Mouse (Mus musculus): ENCODE results near the gene Pin1rt1. TPM values are rescaled to one million over a fixed set of nuclear protein-coding genes. Genes with fewer than 3 reads are reported as not detected.

Pin1rt1 gene
- polyA plus RNA-seq, 1 experiment from 2014 or later: 0.12 TPM

DNA sequence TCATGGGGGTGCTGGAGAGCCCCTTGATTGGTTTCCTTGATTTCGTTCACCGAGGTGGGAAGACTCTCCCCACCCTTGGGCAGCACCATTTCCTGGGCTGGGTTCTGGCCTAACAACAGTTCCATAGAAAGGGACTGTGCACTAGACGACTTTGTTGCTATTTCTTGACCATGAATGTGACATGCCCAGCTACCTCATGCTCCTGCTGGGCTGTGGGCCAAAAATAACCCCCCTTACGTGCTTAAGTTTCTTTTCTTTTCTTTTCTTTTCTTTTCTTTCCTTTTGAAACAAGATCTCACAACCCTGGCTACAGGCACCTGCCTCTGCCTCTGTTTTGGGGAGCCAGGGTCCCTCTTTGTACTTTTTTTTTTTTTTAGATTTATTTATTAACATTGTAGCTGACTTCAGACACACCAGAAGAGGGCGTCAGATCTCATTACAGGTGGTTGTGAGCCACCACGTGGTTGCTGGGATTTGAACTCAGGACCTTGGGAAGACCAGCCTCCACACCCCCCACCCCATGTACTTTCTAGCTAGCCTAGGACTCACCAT lies 6.3 kb downstream of the Pin1rt1 start:
- Histone ChIP-seq H3K27ac (no peak overlapping the region), H3K4me3 (no peak overlapping the region), H3K36me3 (replicated peaks) (peaks cover 15% of the 10 kb centered on the region), H3K4me1 (peaks cover 48% of the 10 kb centered on the region), H3K27me3 (ENCODE audit: poor library complexity, severe bottlenecking) (peaks cover 16% of the 10 kb centered on the region), H3K9me3 (no peaks in the 10 kb centered on the region)
- DNase-seq (ENCODE audit: extremely low spot score, low spot score): no peak
- 74% methylated on average over 6 of the region's 6 CpGs for WGBS

DNA sequence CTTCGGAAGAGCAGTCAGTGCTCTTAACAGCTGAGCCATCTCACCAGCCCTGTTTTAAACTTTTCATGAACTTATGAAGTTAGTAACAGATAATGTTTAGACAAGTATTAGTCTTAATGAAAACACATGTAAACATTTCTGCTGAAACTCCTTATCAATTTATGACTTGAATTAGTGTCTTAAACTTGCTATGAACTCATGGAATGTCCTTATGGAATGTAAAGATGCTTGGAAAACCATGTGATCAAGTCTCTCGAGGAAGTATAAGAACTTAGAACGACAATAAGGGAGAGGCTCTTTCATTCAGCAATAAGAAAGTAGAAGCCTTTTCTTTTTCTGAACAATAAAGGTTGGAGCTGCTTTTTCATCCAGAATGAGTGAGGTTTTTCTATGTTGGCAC lies 11.8 kb downstream of the Pin1rt1 start:
- no peak overlapping the region for H3K27ac ChIP-seq
- no peaks in the 10 kb centered on the region for H3K9me3 ChIP-seq
- 91% methylated on average over 3 of the region's 3 CpGs for WGBS
- DNase-seq (ENCODE audit: extremely low spot score, low spot score): no peak
- peaks cover 12% of the 10 kb centered on the region for H3K4me1 ChIP-seq
- H3K4me3 ChIP-seq: no peak overlapping the region
- H3K27me3 ChIP-seq (ENCODE audit: poor library complexity, severe bottlenecking): no peaks in the 10 kb centered on the region
- peaks cover 25% of the 10 kb centered on the region for H3K36me3 ChIP-seq (replicated peaks)

DNA sequence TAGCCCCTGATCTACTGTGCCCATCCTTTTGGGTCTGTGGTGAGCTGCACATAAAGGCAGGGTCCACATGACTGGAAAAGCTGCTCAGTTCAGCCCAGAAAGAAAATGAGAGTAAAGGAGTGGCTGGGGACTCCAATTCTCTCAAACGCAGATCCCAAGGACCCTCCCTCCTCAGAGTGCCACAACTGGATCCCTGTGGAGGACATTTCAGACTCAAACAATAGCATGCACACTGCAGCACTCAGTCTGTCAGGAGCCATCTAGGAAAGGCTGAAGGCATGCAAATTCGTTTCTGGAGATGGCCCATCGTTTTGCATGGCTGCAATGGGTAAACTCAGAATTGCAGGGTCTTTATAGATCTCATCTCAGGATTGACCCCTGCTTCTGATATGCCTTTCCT lies 13.0 kb downstream of the Pin1rt1 start:
- no peak overlapping the region for H3K27ac ChIP-seq
- 71% methylated on average over 3 of the region's 3 CpGs for WGBS
- H3K9me3 ChIP-seq: no peaks in the 10 kb centered on the region
- H3K36me3 ChIP-seq (replicated peaks): peaks cover 24% of the 10 kb centered on the region
- H3K4me3 ChIP-seq: no peak overlapping the region
- H3K4me1 ChIP-seq: peaks cover 12% of the 10 kb centered on the region
- H3K27me3 ChIP-seq (ENCODE audit: poor library complexity, severe bottlenecking): no peaks in the 10 kb centered on the region
- DNase-seq (ENCODE audit: extremely low spot score, low spot score): no peak

DNA sequence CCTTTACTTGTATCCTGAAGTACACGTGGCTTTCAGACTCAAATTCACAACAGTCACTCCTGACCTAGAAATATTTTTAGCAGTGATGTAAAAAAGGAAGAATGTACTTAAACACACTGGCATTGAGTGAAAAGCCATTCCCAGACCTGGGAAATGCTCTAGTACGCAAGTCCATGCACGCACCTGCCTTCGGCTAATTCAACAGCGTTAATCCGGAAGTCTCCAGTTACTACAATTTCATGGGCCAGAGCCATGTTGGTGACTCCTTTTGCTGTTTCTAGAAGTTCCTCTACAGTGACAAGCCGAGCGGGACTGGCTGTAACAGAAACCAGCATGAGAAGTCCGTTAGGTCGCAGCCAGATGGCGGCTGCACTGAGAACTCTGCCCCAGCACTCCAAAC lies 16.5 kb downstream of the Pin1rt1 start:
- whole genome bisulfite sequencing: 90% methylated on average over 11 of the region's 11 CpGs

DNA sequence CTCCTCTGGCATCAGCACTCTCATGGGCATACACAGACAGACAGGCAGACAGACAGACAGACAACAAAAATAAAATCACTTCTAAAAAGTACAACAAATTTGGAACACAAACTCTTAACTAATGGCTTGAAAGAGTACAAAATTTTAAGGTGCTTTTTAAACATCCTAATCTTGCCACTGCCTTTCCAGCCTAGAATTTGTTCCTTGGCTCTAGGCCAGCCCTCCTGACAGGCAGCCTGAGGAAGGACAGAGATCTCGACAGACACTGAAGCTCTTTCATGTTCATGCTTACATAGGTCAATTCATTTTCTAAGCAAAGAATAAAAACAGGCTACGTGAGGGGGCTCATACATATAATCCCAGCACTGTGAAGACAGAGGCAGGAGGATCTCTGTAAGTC lies 23.6 kb downstream of the Pin1rt1 start:
- no peak for DNase-seq (ENCODE audit: extremely low spot score, low spot score)
- Histone ChIP-seq H3K9me3 (no peaks in the 10 kb centered on the region), H3K27ac (no peak overlapping the region), H3K36me3 (replicated peaks) (peaks cover 4% of the 10 kb centered on the region), H3K4me1 (peaks cover 18% of the 10 kb centered on the region), H3K4me3 (no peak overlapping the region), H3K27me3 (ENCODE audit: poor library complexity, severe bottlenecking) (no peaks in the 10 kb centered on the region)
- WGBS: 84% methylated on average over 2 of the region's 2 CpGs

More for the DNA sequence above, 16.5 kb downstream of the Pin1rt1 start:
- Histone ChIP-seq H3K4me1 (no peaks in the 10 kb centered on the region), H3K4me3 (no peak overlapping the region), H3K27me3 (ENCODE audit: poor library complexity, severe bottlenecking) (no peaks in the 10 kb centered on the region), H3K9me3 (no peaks in the 10 kb centered on the region), H3K27ac (no peak overlapping the region), H3K36me3 (replicated peaks) (peaks cover 21% of the 10 kb centered on the region)
- DNase-seq (ENCODE audit: extremely low spot score, low spot score): no peak

DNA sequence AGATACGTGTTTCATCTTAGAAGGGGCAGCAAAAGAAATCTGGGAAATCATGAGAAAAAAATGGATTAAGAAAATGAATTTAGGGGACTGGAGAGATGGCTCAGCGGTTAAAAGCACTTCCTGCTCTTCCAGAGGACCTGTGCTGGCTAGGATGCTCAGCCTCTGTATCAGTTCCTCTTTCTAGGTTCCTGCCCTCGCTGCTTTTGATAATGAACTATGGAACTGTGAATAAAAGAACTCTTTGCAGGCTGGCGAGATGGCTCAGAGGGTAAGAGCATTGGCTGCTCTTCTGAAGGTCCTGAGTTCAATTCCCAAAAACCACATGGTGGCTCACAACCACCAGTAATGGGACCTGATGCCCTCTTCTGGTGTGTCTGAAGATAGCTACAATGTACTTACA lies 25.5 kb downstream of the Pin1rt1 start:
- H3K36me3 ChIP-seq (replicated peaks): no peaks in the 10 kb centered on the region
- H3K27ac ChIP-seq: no peak overlapping the region
- H3K4me3 ChIP-seq: no peak overlapping the region
- peaks cover 18% of the 10 kb centered on the region for H3K4me1 ChIP-seq
- 82% methylated on average over 4 of the region's 4 CpGs for WGBS
- no peaks in the 10 kb centered on the region for H3K27me3 ChIP-seq (ENCODE audit: poor library complexity, severe bottlenecking)
- H3K9me3 ChIP-seq: no peaks in the 10 kb centered on the region
- DNase-seq (ENCODE audit: extremely low spot score, low spot score): no peak

DNA sequence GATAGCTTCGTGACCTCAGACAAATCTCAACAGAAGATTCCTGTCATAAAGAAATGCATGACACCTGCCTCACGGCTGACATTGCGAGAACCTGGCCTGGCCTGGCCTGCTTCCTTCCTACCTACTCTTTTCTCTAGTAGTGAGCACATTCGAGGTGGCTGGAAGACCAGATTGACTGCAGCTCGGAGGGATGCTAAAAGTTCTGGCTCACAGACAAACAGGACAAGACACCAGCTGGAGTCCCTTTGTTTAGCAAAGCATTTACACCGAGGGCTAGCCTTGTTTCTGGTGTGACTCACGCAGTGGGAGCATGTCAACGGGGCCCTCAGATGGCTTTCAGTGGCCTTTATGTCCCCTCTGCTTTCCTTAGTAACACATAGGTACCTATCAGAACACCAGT lies 27.5 kb downstream of the Pin1rt1 start:
- Histone ChIP-seq H3K4me3 (no peak overlapping the region), H3K9me3 (no peaks in the 10 kb centered on the region), H3K36me3 (replicated peaks) (peaks cover 10% of the 10 kb centered on the region), H3K27ac (no peak overlapping the region), H3K4me1 (peaks cover 21% of the 10 kb centered on the region), H3K27me3 (ENCODE audit: poor library complexity, severe bottlenecking) (no peaks in the 10 kb centered on the region)
- 84% methylated on average over 8 of the region's 8 CpGs for WGBS
- no peak for DNase-seq (ENCODE audit: extremely low spot score, low spot score)

DNA sequence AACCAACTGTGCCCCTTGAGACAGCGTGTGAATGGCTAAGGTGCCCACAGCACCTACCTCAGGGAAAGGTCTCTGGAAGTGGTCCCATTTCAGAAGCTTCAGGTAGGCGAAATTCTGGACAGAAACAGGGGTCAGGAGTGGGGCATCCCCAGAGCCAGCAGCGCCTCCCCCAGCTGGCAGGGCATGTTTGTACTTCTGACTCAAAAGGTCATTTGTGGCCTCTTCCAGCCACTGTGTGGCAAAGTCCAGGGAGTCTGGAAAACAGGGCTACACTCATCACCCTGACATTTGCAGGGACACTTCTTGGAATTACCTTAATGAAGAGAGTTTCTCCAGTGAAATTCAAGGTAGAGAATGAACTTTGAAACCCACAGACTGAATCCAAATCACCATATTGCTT lies 27.9 kb downstream of the Pin1rt1 start:
- WGBS: 83% methylated on average over 3 of the region's 3 CpGs
- H3K4me1 ChIP-seq: peaks cover 21% of the 10 kb centered on the region
- H3K36me3 ChIP-seq (replicated peaks): peaks cover 14% of the 10 kb centered on the region
- no peak overlapping the region for H3K4me3 ChIP-seq
- DNase-seq (ENCODE audit: extremely low spot score, low spot score): no peak
- H3K9me3 ChIP-seq: no peaks in the 10 kb centered on the region
- H3K27ac ChIP-seq: no peak overlapping the region
- no peaks in the 10 kb centered on the region for H3K27me3 ChIP-seq (ENCODE audit: poor library complexity, severe bottlenecking)

DNA sequence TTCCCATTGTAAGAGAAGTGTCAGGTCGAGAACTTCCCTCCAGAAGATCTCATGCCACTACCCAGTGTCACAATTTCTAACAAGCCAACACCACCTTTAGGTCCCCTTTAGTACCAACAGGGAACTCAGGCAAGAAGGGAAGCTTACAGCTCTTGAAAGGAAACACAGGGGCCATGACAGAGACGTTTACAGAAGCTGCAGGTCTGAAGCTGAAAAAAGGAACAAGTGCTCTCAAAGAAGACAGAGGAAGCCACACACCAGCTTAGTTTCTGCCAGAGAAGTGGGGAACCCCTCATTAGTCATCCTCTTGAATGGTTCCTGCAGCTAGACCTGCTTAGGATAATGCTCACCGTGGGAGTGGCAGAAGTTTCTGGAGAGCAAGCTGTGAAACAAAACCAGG lies 28.9 kb downstream of the Pin1rt1 start:
- no peaks in the 10 kb centered on the region for H3K9me3 ChIP-seq
- 74% methylated on average over 3 of the region's 3 CpGs for WGBS

DNA sequence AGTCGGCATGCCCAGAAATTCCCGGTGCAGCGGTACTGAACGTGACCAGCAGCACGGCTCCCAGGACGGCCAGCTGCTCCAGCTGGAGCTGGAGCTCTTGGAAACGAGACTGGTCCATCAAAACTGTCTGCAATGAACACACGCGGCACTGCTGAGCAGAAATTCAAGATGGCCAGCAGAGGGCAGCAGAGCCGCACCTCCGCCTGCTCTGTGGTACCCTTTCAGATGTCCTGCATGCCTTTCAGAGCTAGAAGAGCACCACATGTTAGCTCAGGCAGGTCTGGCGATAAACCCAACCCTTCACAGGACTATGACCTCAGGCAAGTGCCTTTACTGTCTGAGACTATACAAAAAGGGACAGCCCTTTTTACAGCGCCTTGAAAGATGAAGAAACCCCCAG lies 30.8 kb downstream of the Pin1rt1 start:
- H3K9me3 ChIP-seq: no peaks in the 10 kb centered on the region
- peak; percentile 84 for DNase-seq (ENCODE audit: extremely low spot score, low spot score)
- no peak overlapping the region for H3K27ac ChIP-seq
- H3K36me3 ChIP-seq (replicated peaks): peaks cover 36% of the 10 kb centered on the region
- peaks cover 17% of the 10 kb centered on the region for H3K4me1 ChIP-seq
- 17% methylated on average over 13 of the region's 13 CpGs for WGBS
- H3K27me3 ChIP-seq (ENCODE audit: poor library complexity, severe bottlenecking): no peaks in the 10 kb centered on the region
- H3K4me3 ChIP-seq: no peak overlapping the region

More for the DNA sequence above, 28.9 kb downstream of the Pin1rt1 start:
- peaks cover 21% of the 10 kb centered on the region for H3K36me3 ChIP-seq (replicated peaks)
- peaks cover 21% of the 10 kb centered on the region for H3K4me1 ChIP-seq
- H3K27me3 ChIP-seq (ENCODE audit: poor library complexity, severe bottlenecking): no peaks in the 10 kb centered on the region
- no peak for DNase-seq (ENCODE audit: extremely low spot score, low spot score)
- no peak overlapping the region for H3K4me3 ChIP-seq
- H3K27ac ChIP-seq: no peak overlapping the region

DNA sequence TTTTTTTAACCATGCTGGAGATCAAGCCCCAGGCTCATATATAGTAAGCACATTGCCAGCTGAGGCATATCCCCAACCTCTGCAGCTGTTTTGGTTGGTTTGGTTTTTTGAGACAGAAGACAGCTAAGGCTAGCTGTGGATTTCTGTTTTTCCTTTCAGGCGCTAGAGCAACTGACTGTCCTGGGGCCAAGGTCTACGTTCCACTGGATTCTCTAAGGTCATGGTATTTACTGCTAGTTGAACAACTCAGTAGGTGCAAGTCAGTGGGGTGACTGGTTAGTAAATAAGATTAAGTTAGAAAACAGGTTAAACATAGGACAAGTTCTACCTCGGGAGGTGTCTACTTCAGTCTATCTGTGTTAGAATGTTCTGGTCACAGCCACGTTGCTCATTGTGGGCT lies 31.4 kb downstream of the Pin1rt1 start:
- Histone ChIP-seq H3K36me3 (replicated peaks) (peaks cover 36% of the 10 kb centered on the region), H3K4me1 (peaks cover 11% of the 10 kb centered on the region), H3K9me3 (no peaks in the 10 kb centered on the region), H3K27me3 (ENCODE audit: poor library complexity, severe bottlenecking) (no peaks in the 10 kb centered on the region), H3K27ac (no peak overlapping the region), H3K4me3 (no peak overlapping the region)
- 93% methylated on average over 4 of the region's 4 CpGs for WGBS
- no peak for DNase-seq (ENCODE audit: extremely low spot score, low spot score)

DNA sequence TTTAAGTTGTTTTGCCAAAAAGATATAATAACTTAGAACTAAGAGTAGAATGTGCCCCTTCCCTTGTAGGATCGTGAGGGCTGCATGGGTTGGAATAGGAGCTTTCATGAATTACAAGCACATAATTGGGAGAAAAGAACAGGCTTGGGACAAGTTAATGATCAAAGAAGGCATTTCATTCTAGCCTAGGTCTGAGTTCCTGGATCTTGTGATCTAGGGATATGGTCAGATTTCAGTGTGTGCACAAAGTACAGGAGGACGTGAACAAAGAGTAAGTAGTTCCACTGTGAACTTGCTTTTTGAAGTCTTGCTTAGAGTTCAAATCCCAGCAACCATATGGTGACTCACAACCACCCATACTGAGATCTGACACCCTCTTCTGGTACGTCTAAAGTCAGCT lies 38.9 kb downstream of the Pin1rt1 start:
- Histone ChIP-seq H3K4me1 (no peaks in the 10 kb centered on the region), H3K27ac (no peak overlapping the region), H3K36me3 (replicated peaks) (peaks cover 18% of the 10 kb centered on the region), H3K9me3 (no peaks in the 10 kb centered on the region), H3K27me3 (ENCODE audit: poor library complexity, severe bottlenecking) (no peaks in the 10 kb centered on the region), H3K4me3 (no peak overlapping the region)
- DNase-seq (ENCODE audit: extremely low spot score, low spot score): no peak
- 88% methylated on average over 3 of the region's 3 CpGs for WGBS

DNA sequence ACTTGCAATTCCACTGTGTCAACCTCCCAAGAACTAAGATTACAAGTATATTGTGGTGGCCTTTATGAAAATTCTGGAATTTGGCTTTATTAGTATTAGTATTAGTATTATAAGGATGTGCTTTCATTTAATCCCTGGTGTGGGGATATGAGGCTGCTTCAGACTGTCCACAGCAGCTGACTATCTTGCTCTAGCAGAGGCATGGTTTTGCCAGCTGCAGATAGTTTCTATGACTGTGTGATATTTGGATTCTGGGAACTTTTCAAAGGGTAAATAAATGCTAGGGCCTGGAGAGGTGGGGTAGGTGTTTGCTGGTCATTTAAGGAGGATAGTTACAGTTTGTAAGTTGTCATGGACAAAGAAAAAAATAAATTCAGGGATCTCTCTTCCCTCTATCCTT lies 44.5 kb downstream of the Pin1rt1 start:
- Histone ChIP-seq H3K4me1 (no peaks in the 10 kb centered on the region), H3K9me3 (no peaks in the 10 kb centered on the region), H3K4me3 (no peak overlapping the region), H3K36me3 (replicated peaks) (peaks cover 13% of the 10 kb centered on the region), H3K27me3 (ENCODE audit: poor library complexity, severe bottlenecking) (no peaks in the 10 kb centered on the region), H3K27ac (no peak overlapping the region)
- DNase-seq (ENCODE audit: extremely low spot score, low spot score): no peak
